20 mouse cellular contexts compared by ENCODE assay signal in the genomic region with DNA sequence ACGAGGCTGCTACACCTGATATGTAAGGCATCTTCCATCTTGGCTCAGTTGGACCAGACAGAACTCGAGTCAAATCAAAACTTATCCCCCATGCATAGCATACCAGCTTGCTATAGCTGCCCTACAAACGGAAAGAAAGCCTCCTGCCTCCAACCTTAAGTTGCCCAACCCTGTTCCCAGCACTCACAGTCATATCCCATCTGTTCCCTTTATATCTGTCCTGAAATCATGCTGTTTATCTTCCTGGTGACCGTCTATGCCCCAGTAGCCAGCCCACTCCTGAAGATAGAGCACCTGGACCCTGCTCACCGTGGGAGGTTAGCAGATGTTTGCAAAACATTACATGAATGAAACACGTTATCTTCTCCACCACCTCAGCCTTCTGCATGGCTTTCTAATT. TPM values are rescaled to one million over a fixed set of nuclear protein-coding genes. Genes with fewer than 3 reads are reported as not detected.
DNase-seq lines count a peak whose midpoint lies in the region; ATAC-seq and TF ChIP-seq lines count a peak whose summit lies in the region.
"Had no signal": no experiment of that assay in that cellular context is flagged by ENCODE, and none has a peak within 500 bp of the region (broad histone marks: within the 10 kb centered on the region; RNA-seq: fewer than 3 reads in every experiment).

No protein-coding gene starts in this region.

- no peak overlapping the region for H3K9ac ChIP-seq in liver, postnatal 0 days (replicated peaks)
- H3K9ac ChIP-seq in liver, embryonic 11.5 days (ENCODE audit: low read depth, low read length): no peak overlapping the region
- H3K9ac ChIP-seq: embryonic facial prominence, embryonic 15.5 days; hindbrain, embryonic 12.5 days had no signal

- H3K36me3 ChIP-seq in liver, postnatal 0 days (replicated peaks; ENCODE audit: insufficient read depth, low read length): no peaks in the 10 kb centered on the region
- H3K36me3 ChIP-seq in liver, embryonic 11.5 days (ENCODE audit: control insufficient read depth, insufficient read depth, low read length): no peaks in the 10 kb centered on the region
- H3K36me3 ChIP-seq in limb, embryonic 10.5 days: no peaks in the 10 kb centered on the region
- H3K36me3 ChIP-seq: embryonic facial prominence, embryonic 15.5 days; forebrain, embryonic 10.5 days; hindbrain, embryonic 12.5 days had no signal

- H3K9me3 ChIP-seq in liver, postnatal 0 days (ENCODE audit: low read length): no peaks in the 10 kb centered on the region
- H3K9me3 ChIP-seq in liver, embryonic 11.5 days (ENCODE audit: control insufficient read depth, low read length): no peaks in the 10 kb centered on the region
- H3K9me3 ChIP-seq in limb, embryonic 10.5 days (replicated peaks): no peaks in the 10 kb centered on the region
- H3K9me3 ChIP-seq: embryonic facial prominence, embryonic 15.5 days; forebrain, embryonic 10.5 days; hindbrain, embryonic 12.5 days had no signal

- DNase-seq in cerebellum, adult 9-11 months: peak; percentile 53
- DNase-seq in cerebellum, adult 11 months: no peak
- DNase-seq in liver, postnatal 0 days: peak; percentile 5
- no peak for DNase-seq in liver, embryonic 11.5 days (ENCODE audit: low spot score)
- DNase-seq in brain, adult 2 months (ENCODE audit: low read depth, low spot score): peak; percentile 67
- peak; percentile 18 for DNase-seq in limb, embryonic 10.5 days (ENCODE audit: low spot score)
- DNase-seq: adrenal gland, adult 2 months; adrenal gland, postnatal 25 days; embryo, embryonic 11 days; gastrocnemius, postnatal 10 days; heart, postnatal 10 days; heart, postnatal 4 days had no signal

- H3K27ac ChIP-seq in liver, postnatal 0 days (ENCODE audit: low read depth): no peak overlapping the region
- no peak overlapping the region for H3K27ac ChIP-seq in liver, embryonic 11.5 days (ENCODE audit: low read depth, low read length)
- no peak overlapping the region for H3K27ac ChIP-seq in limb, embryonic 10.5 days
- H3K27ac ChIP-seq: embryonic facial prominence, embryonic 15.5 days; forebrain, embryonic 10.5 days; hindbrain, embryonic 12.5 days had no signal

- no peaks in the 10 kb centered on the region for H3K27me3 ChIP-seq in liver, postnatal 0 days (ENCODE audit: insufficient read depth, low read length)
- peaks cover 18% of the 10 kb centered on the region; the same call in 1 of the 2 replicates for H3K27me3 ChIP-seq in liver, embryonic 11.5 days (replicated peaks; ENCODE audit: control insufficient read depth, insufficient read depth, low read length)
- H3K27me3 ChIP-seq in limb, embryonic 10.5 days (ENCODE audit: low read depth, poor library complexity, severe bottlenecking): peaks cover 47% of the 10 kb centered on the region

- no peak overlapping the region for H3K4me2 ChIP-seq in liver, postnatal 0 days (ENCODE audit: low read depth, low read length)
- H3K4me2 ChIP-seq in liver, embryonic 11.5 days: no peak overlapping the region
- H3K4me2 ChIP-seq: embryonic facial prominence, embryonic 15.5 days; hindbrain, embryonic 12.5 days had no signal

- H3K4me3 ChIP-seq in liver, postnatal 0 days (ENCODE audit: low read depth, low read length): no peak overlapping the region
- no peak overlapping the region for H3K4me3 ChIP-seq in liver, embryonic 11.5 days (ENCODE audit: low read depth, low read length)
- H3K4me3 ChIP-seq in limb, embryonic 10.5 days: no peak overlapping the region
- H3K4me3 ChIP-seq: embryonic facial prominence, embryonic 15.5 days; erythroblast, embryonic 14.5 days; forebrain, embryonic 10.5 days; hindbrain, embryonic 12.5 days had no signal

- no peak for TF ChIP-seq CTCF in liver, postnatal 0 days (IDR thresholded peaks at IDR 0.05; ENCODE audit: low read depth)

- no peak for TF ChIP-seq EP300 in liver, postnatal 0 days (IDR thresholded peaks at IDR 0.05; ENCODE audit: low read depth)

- 61% methylated on average over 6 of the region's 6 CpGs for WGBS in liver, postnatal 0 days (ENCODE audit: insufficient replicate concordance)
- WGBS in liver, embryonic 11.5 days: 69% methylated on average over 6 of the region's 6 CpGs
- 83% methylated on average over 6 of the region's 6 CpGs for WGBS in limb, embryonic 10.5 days

- ATAC-seq in liver, postnatal 0 days: no peak
- no peak for ATAC-seq in liver, embryonic 11.5 days (replicated peaks; ENCODE audit: low FRiP score)
- ATAC-seq: forebrain, embryonic 14.5 days; hindbrain, embryonic 16.5 days; inflammation-experienced regulatory T-cells, adult 6 months; intestine, postnatal 0 days had no signal

- no peaks in the 10 kb centered on the region for H3K4me1 ChIP-seq in liver, postnatal 0 days (ENCODE audit: insufficient read depth)
- no peaks in the 10 kb centered on the region for H3K4me1 ChIP-seq in liver, embryonic 11.5 days (replicated peaks; ENCODE audit: control insufficient read depth, insufficient read depth, low read length)
- H3K4me1 ChIP-seq in limb, embryonic 10.5 days: no peaks in the 10 kb centered on the region
- H3K4me1 ChIP-seq: embryonic facial prominence, embryonic 15.5 days had no signal

RNA-seq across cellular contexts. Expression of gene Ephb1, which starts 9.0 kb away (rescaled TPM):
- polyA plus RNA-seq in liver, postnatal 0 days (2015; fragmentation: Nextera tagmentation; extraction: Ambion mirVana): 0.24 and 0.28 TPM in 2 replicates
- 0.69 and 0.70 TPM in 2 replicates for polyA plus RNA-seq in liver, embryonic 11.5 days (2014; fragmentation: Nextera tagmentation; extraction: Ambion mirVana)
- 1.1 and 1.2 TPM in 2 replicates for polyA plus RNA-seq in limb, embryonic 10.5 days (2016; fragmentation: Nextera tagmentation; extraction: Ambion mirVana)
- polyA plus RNA-seq: erythroblast, embryonic 14.5 days; inflammation-experienced regulatory T-cells, adult 6 months had no signal

Comparison
In these comparisons a context has a peak if more than half of its experiments do, and no peak if none do; other contexts are left out.
1. DNase-seq: peak in cerebellum, adult 9-11 months (single experiment), liver, postnatal 0 days (single experiment), brain, adult 2 months (single experiment) and limb, embryonic 10.5 days (single experiment); none in cerebellum, adult 11 months (single experiment) and liver, embryonic 11.5 days (single experiment).